Mouse (Mus musculus): ENCODE results near the gene Zscan20.
"Not testable (repeated sequence)": the region's sequence is repeated elsewhere in the genome, so short reads cannot be mapped to it uniquely, and the experiment has no call there.

The Zscan20 gene

GRCm38 (mm10) chr4:128611726-128612125 is 1.8 kb upstream of the Zscan20 start:
- not testable (repeated sequence) for DNase-seq

- DNase-seq, result no peak
These were observed 808 bp upstream of the Zscan20 start for GRCm38 (mm10) chr4:128610706-128611105.

- no peak for DNase-seq
These were observed 498 bp downstream of the Zscan20 start for GRCm38 (mm10) chr4:128609276-128609924.

GRCm38 (mm10) chr4:128607661-128608060 is 2.2 kb downstream of the Zscan20 start:
- no peak for DNase-seq

- no peak for DNase-seq
These were observed 3.3 kb downstream of the Zscan20 start for GRCm38 (mm10) chr4:128606586-128606985.

- no peak for DNase-seq
These were observed 11.9 kb downstream of the Zscan20 start for GRCm38 (mm10) chr4:128597801-128598560.

GRCm38 (mm10) chr4:128594062-128594461 is 15.8 kb downstream of the Zscan20 start:
- DNase-seq, result peak; percentile 55

- no peak for DNase-seq
These were observed 16.6 kb downstream of the Zscan20 start for GRCm38 (mm10) chr4:128593286-128593685.

- peak; percentile 59 for DNase-seq
These were observed 30.7 kb downstream of the Zscan20 start for GRCm38 (mm10) chr4:128579182-128579581.

- no peak for DNase-seq
These were observed 34.1 kb downstream of the Zscan20 start for GRCm38 (mm10) chr4:128575811-128576210.

GRCm38 (mm10) chr4:128560327-128560726 is 49.6 kb downstream of the Zscan20 start:
- no peak for DNase-seq

- DNase-seq, result no peak
These were observed 55.7 kb downstream of the Zscan20 start for GRCm38 (mm10) chr4:128554198-128554597.

GRCm38 (mm10) chr4:128550756-128551155 is 59.1 kb downstream of the Zscan20 start:
- DNase-seq, result no peak

- not testable (repeated sequence) for DNase-seq
These were observed 65.9 kb downstream of the Zscan20 start for GRCm38 (mm10) chr4:128543956-128544486.

- no peak for DNase-seq
These were observed 66.5 kb downstream of the Zscan20 start for GRCm38 (mm10) chr4:128543378-128543777.
